Mouse (Mus musculus) Patski (cell line): ENCODE measurements around the gene Bbc3. TPM values are rescaled to one million over a fixed set of nuclear protein-coding genes. Genes with fewer than 3 reads are reported as not detected.
"Not testable (repeated sequence)": the region's sequence is repeated elsewhere in the genome, so short reads cannot be mapped to it uniquely, and the experiment has no call there.

ENCODE experiments used
- ATAC-seq: fragments of 100-300 bp; one replicate; pipeline ENCODE4 v1.8.0; 2021
- CTCF ChIA-PET: fragments of 350-600 bp; sonication (Branson Sonifier 250); formaldehyde crosslinking; loops from one replicate; lab custom pipeline; 2022; ENCODE audit warnings: inconsistent platforms; lab: Charles Lee
- POLR2A ChIA-PET: fragments of 350-600 bp; sonication (Branson Sonifier 250); formaldehyde crosslinking; loops from one replicate; lab custom pipeline; 2022; ENCODE audit warnings: antibody characterized with exemption, inconsistent platforms; lab: Charles Lee
- DNase-seq: peaks from one replicate; pipeline ENCODE4 v3.0.0-alpha.2; 2011; ENCODE audit warnings: low read depth, low spot score
- H3K27me3 ChIP-seq: fragments of 371-371 bp; one replicate; pipeline ENCODE4 v1.5.1; 2021
- CTCF ChIP-seq: fragments of 100-300 bp; IDR thresholded peaks from one replicate; pipeline ENCODE4 v1.5.1; 2021
- in situ Hi-C: fragments of 300-500 bp; cut with MboI; formaldehyde crosslinking; loops from 3 replicates; pipeline ENCODE4 v1.11.1; 2018; ENCODE audit warnings: low pct_unique_long_range_greater_than_20kb, mixed read lengths
- polyA plus RNA-seq: library from polyadenylated mRNA; unstranded; gene quantifications from one replicate; pipeline ENCODE4 v1.2.3, GENCODE M21; 2021

Bbc3 gene
- 12.6 TPM for polyA plus RNA-seq

GRCm38 (mm10) chr7:16308093-16308492 lies at the start of gene Bbc3:
Gene Bbc3 (plus strand): TSS chr7:16308393.
- DNase-seq, in situ Hi-C loops, H3K27me3 ChIP-seq, ATAC-seq, CTCF ChIA-PET: not testable (repeated sequence)
- POLR2A ChIA-PET, result interaction anchor here (1.0 kb wide), 1 partner anchor 60 kb away, joined by 4 read pairs; no protein-coding TSS in a partner anchor

- no peak for TF ChIP-seq CTCF
- DNase-seq (no peak), ATAC-seq (no peak)
- POLR2A ChIA-PET, result no interaction called here
- CTCF ChIA-PET, result no interaction called here
- no peaks in the 10 kb centered on the region for H3K27me3 ChIP-seq
- in situ Hi-C loops, result no loop called here
Observed at GRCm38 (mm10) chr7:16259110-16259590, 49.0 kb upstream of the Bbc3 start, which contains the start of gene C5ar1. Gene C5ar1 (minus strand): TSS chr7:16259540.

DNA sequence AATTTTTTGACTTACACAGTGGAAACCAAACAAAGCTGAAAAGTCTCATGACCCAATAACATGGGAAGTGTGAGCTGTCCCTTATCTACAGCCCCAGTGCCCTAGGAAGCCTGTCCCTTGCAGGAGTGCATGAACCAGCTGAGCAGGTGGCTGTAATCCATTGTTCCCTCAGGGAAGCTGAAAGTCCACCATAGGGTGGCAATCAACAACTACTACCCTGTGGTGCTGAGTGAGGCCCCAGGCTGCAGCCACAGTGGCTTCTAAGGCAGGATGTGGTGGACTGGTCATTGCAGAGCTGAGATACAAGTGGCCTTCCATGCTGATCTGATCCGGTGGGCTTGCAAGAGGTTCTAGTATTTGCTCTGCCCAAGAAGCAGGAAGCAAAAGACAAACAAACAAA lies 47.1 kb upstream of the Bbc3 start:
- TF ChIP-seq CTCF, result no peak
- ChIA-PET CTCF (no interaction called here), POLR2A (no interaction called here)
- no peaks in the 10 kb centered on the region for H3K27me3 ChIP-seq
- in situ Hi-C loops, result loop anchor here (5.0 kb wide), 1 partner anchor 69 kb away; no protein-coding TSS in a partner anchor
- DNase-seq (no peak), ATAC-seq (no peak)

DNA sequence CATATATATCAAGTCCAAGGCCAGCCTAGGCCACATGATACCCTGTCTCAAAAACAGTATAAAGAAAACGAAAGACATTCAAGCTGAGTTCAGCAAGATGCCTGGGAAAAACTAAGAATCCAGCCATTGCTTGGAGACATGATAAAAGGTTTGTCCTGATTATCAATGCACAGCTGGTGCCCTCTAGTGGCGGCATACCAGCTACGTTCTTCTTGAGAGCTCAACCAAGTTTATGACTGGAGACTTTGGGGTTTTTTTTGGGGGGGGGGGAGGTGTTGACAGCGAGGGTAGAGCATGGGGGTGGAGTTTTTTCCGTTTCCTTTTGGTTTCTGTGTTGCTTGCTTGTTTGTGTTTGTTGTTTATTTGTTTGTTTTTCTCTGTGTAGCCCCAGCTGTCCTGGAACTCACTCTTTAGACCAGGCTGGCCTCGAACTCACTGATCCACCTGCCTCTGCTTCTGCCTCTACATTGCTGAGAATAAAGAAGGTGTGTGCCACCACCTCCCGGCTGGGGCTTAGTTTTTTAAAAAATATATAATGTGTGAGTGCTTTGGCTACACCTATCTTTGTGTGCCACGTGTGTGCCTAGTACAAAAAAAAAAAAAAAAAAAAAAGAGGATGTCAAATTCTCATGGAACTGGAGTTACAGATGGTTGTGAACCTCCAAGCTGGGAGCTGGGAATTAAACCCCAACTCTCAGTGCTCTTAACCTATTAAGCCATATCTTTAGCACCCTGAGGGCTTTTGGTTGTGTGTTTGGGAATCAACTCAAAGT lies 45.0 kb upstream of the Bbc3 start:
- ATAC-seq, result no peak
- H3K27me3 ChIP-seq, result no peaks in the 10 kb centered on the region
- in situ Hi-C loops, result loop anchor here (5.0 kb wide), 1 partner anchor 71 kb away; no protein-coding TSS in a partner anchor
- peak; percentile 76 for TF ChIP-seq CTCF
- DNase-seq, result no peak
- CTCF ChIA-PET, result interaction anchor here (0.6 to 2.7 kb wide), 12 partner anchors 9 to 499 kb away, joined by 3 to 30 read pairs (median 7); partner anchors contain the start of gene Meis3
- POLR2A ChIA-PET, result interaction anchor here (0.7 to 1.2 kb wide), 4 partner anchors 10 to 56 kb away, joined by 3 to 4 read pairs (median 3); partner anchors contain the start of gene Inafm1

DNA sequence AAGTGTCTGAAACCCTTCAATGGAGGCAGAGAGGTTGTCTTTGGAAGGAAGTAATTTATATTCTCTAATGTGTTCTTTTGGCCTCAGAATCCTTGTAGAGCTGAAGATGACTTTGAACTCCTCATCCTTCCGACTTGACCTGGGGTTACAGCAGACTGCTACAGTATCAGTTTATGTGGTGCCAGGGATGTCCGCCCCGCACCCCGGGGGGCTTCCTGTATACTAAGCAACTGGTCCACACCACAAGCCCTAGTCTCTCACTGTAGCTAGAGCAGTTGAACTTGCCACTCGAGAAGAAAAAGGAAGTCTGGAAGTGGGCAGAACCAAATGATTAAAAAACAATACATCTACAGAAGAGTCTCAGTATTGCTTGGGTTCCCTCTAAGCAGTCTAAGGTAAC lies 44.4 kb upstream of the Bbc3 start:
- H3K27me3 ChIP-seq, result no peaks in the 10 kb centered on the region
- CTCF ChIA-PET, result interaction anchor here (1.7 to 2.7 kb wide), 7 partner anchors 8 to 167 kb away, joined by 4 to 30 read pairs (median 10); no protein-coding TSS in a partner anchor

DNA sequence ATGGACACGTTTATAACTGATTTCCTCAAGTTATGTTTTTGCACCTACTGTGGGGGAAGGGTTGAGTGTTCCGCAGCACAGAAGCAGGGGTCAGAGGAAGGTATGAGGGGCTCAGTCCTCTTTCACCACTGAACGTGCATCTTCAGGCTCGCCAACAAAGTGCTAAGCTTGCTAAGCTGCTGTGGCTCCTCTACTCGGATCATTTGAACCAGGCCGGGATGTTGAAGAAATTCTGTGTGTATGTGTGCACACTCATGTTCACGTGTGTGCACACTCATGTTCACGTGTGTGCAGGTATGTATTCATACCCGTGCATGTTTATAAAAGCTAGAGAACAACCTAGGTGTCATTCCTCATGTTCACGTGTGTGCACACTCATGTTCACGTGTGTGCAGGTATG lies 42.3 kb upstream of the Bbc3 start:
- ATAC-seq (no peak), DNase-seq (no peak)
- ChIA-PET CTCF (no interaction called here), POLR2A (no interaction called here)
- H3K27me3 ChIP-seq, result no peaks in the 10 kb centered on the region
- in situ Hi-C loops, result no loop called here
- no peak for TF ChIP-seq CTCF

More for the DNA sequence above, 44.4 kb upstream of the Bbc3 start:
- POLR2A ChIA-PET, result interaction anchor here (0.7 kb wide), 3 partner anchors 19 to 57 kb away, joined by 3 to 4 read pairs (median 3); no protein-coding TSS in a partner anchor
- no peak for TF ChIP-seq CTCF
- no peak for ATAC-seq
- in situ Hi-C loops, result loop anchor here (5.0 kb wide), 1 partner anchor 72 kb away; no protein-coding TSS in a partner anchor
- DNase-seq, result no peak

GRCm38 (mm10) chr7:16266593-16266992 lies 41.6 kb upstream of the Bbc3 start:
- POLR2A ChIA-PET, ATAC-seq, DNase-seq, in situ Hi-C loops, H3K27me3 ChIP-seq, CTCF ChIA-PET: not testable (repeated sequence)

GRCm38 (mm10) chr7:16271139-16271538 lies 37.1 kb upstream of the Bbc3 start:
- no peak for TF ChIP-seq CTCF
- DNase-seq (no peak), ATAC-seq (no peak)
- in situ Hi-C loops, result no loop called here
- H3K27me3 ChIP-seq, result no peaks in the 10 kb centered on the region
- ChIA-PET POLR2A (no interaction called here), CTCF (interaction anchor here (1.2 to 2.1 kb wide), 2 partner anchors 8 to 78 kb away, joined by 3 to 12 read pairs; no protein-coding TSS in a partner anchor)

- H3K27me3 ChIP-seq, result no peaks in the 10 kb centered on the region
- no peak for TF ChIP-seq CTCF
- in situ Hi-C loops, result no loop called here
- POLR2A ChIA-PET, result interaction anchor here (1.5 kb wide), 1 partner anchor 10 kb away, joined by 3 read pairs; no protein-coding TSS in a partner anchor
- CTCF ChIA-PET, result interaction anchor here (0.9 to 2.1 kb wide), 2 partner anchors 10 to 221 kb away, joined by 3 to 12 read pairs; no protein-coding TSS in a partner anchor
- DNase-seq, result no peak
- ATAC-seq, result peak; percentile 70
Observed at GRCm38 (mm10) chr7:16272681-16273080, 35.5 kb upstream of the Bbc3 start.

DNA sequence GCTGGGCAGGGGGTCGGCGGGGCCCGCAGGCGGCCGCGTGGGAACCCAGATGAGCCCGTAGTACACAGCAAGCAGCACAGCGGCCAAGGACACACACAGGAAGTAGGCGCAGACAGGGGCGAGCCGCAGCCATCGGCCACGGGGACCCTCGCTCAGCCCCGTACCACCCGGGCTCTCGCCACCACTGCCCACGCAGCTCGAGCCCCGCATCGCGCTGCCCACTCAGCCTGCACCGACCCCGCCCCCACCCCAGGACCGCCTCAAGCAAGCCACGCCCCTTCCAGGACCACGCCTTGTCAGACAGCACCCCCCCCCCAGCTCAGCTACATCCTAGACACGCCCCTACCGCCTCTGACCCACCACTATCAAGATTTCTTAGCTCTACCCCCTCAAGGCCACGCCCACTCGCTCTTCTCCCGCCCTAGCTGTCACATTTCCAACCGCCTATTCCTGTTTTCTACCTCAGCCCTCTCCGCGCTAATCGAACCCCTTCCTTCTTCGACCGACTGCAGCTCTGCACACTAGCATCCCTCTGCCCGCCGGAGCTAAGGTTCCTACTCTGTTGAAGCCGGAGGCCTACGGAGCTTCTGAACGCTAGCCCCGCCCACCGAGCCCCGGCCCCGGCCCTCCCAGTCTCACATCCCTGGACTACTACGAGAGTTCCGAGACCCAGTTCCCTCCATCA lies 35.0 kb upstream of the Bbc3 start, which contains the start of gene Inafm1:
Inafm1 (minus strand) TSS at position 537 of the 685 bp plus-strand sequence.
- ChIA-PET POLR2A (interaction anchor here (1.5 kb wide), 1 partner anchor 10 kb away, joined by 3 read pairs; no protein-coding TSS in a partner anchor), CTCF (interaction anchor here (2.1 kb wide), 1 partner anchor 10 kb away, joined by 12 read pairs; no protein-coding TSS in a partner anchor)
- DNase-seq (no peak), ATAC-seq (peak; percentile 54)
- TF ChIP-seq CTCF, result no peak
- H3K27me3 ChIP-seq, result no peaks in the 10 kb centered on the region
- in situ Hi-C loops, result no loop called here
